Mouse (Mus musculus) hindbrain, postnatal 0 days (tissue): Measurements from ENCODE around the gene Tra2b. TPM values are rescaled to one million over a fixed set of nuclear protein-coding genes. Genes with fewer than 3 reads are reported as not detected.
"Not testable (repeated sequence)": the region's sequence is repeated elsewhere in the genome, so short reads cannot be mapped to it uniquely, and the experiment has no call there.

Experiments
- ATAC-seq: fragments of 200-750 bp; cut with Nextera tagmentation; 2 replicates; pipeline ENCODE4 v1.8.0; 2017; ENCODE audit warnings: mild to moderate bottlenecking, moderate TSS enrichment, moderate library complexity
- DNase-seq: peaks from one replicate; pipeline ENCODE4 v3.0.0-alpha.2; 2015; ENCODE audit warnings: low spot score
- H3K27ac ChIP-seq: fragments of 300-500 bp; sonication (generic); 2 replicates; pipeline ENCODE4 v1.5.1; 2014; ENCODE audit warnings: mild to moderate bottlenecking
- H3K27me3 ChIP-seq: fragments of 300-500 bp; sonication (generic); 2 replicates; pipeline ENCODE4 v1.6.1; 2014; ENCODE audit warnings: low read length, mixed read lengths; ENCODE audit not compliant: insufficient read depth
- H3K36me3 ChIP-seq: fragments of 300-500 bp; sonication (generic); 2 replicates; pipeline ENCODE4 v1.6.1; 2014; ENCODE audit warnings: low read length, mixed read lengths; ENCODE audit not compliant: insufficient read depth
- H3K4me1 ChIP-seq: fragments of 300-500 bp; sonication (generic); 2 replicates; pipeline ENCODE4 v1.6.1; 2014; ENCODE audit warnings: antibody characterized with exemption, low read length, mixed read lengths; ENCODE audit not compliant: insufficient read depth
- H3K4me2 ChIP-seq: fragments of 300-500 bp; sonication (generic); 2 replicates; pipeline ENCODE4 v1.6.1; 2014; ENCODE audit warnings: low read depth, mild to moderate bottlenecking, low read length, moderate library complexity, mixed read lengths
- H3K4me3 ChIP-seq: fragments of 300-500 bp; sonication (generic); 2 replicates; pipeline ENCODE4 v1.5.1; 2014; ENCODE audit warnings: low read length
- H3K9ac ChIP-seq: fragments of 300-500 bp; sonication (generic); replicated peaks from 2 replicates; pipeline ENCODE4 v1.6.1; 2014; ENCODE audit warnings: mild to moderate bottlenecking, low read length, moderate library complexity, mixed read lengths
- H3K9me3 ChIP-seq: fragments of 300-500 bp; sonication (generic); 2 replicates; pipeline ENCODE4 v1.6.1; 2016; ENCODE audit warnings: low read length, mixed read lengths
- CTCF ChIP-seq: IDR thresholded peaks from 2 replicates; pipeline ENCODE4 v1.5.1; 2016; ENCODE audit warnings: antibody characterized with exemption, control low read depth, low read depth
- WGBS: fragments of 180-500 bp; shearing (Covaris S2); extraction: QIAGEN DNeasy Blood & Tissue Kit; methylation state at CpG from one replicate; pipeline ENCODE4 v1.1.7; 2014; 5-methylcytosine and 5-hydroxymethylcytosine counted together
- polyA plus RNA-seq: library from polyadenylated mRNA; unstranded; fragments of >200 nt; fragmentation: Nextera tagmentation; extraction: Ambion mirVana; gene quantifications from 2 replicates; pipeline ENCODE4 v1.2.1, GENCODE M21; 2015
- total RNA-seq: library from RNA; depleted of rRNA; stranded (reverse); fragments of >200 nt; gene quantifications from 2 replicates; pipeline ENCODE4 v1.2.3, GENCODE M21; 2014

Gene Tra2b
- total and polyA plus RNA-seq, 2 experiments from 2014 or later, result 117 to 202 TPM

GRCm38 (mm10) chr16:22264962-22265848 is 600 bp downstream of the Tra2b start:
- ATAC-seq (peak; percentile 79), DNase-seq (peak; percentile 95)
- no peak; the same call in 1 of the 2 replicates for TF ChIP-seq CTCF
- Histone ChIP-seq H3K27me3 (no peaks in the 10 kb centered on the region), H3K36me3 (no peaks in the 10 kb centered on the region), H3K4me1 (peaks cover 17% of the 10 kb centered on the region), H3K9ac (peak overlapping the region; percentile 92), H3K9me3 (no peaks in the 10 kb centered on the region), H3K27ac (peak overlapping the region; percentile 97), H3K4me2 (peak overlapping the region; percentile 59), H3K4me3 (peak overlapping the region; percentile 91)
- under 1% methylated on average over 74 of the region's 81 CpGs for WGBS

DNA sequence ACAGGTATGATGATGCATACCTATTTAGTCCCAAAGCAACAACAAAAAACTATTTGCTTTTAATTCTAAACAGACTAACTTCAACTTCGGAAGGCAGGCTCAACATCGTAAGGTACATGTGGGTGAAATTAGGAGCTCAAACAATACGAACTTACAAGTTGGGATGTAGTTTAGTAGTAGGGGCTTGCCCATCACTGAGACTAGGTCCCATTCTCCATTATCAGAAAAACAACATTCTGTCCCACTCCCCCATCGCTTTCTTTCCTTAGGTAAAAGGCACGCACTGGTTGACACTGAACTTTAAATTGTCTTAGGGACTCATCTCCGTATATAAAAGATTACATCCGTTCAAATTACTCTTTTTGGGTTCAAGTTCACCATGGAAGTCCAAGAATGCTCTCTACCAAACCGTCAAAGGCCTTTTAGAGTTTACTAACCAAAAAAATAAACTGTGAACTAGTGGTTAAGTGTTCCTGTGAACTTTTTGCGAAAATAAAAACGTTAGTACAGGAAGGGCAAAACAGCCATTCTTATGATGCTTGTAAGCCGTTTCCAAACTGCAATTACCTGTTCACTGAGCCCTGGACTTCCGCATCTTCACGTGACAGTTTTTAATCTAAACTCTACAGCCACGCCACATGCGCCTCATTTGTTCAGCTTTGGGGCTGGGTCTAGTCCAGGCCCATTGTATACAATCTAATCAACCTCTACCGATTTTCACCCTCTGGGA is 1.4 kb downstream of the Tra2b start:
- peak overlapping the region; percentile 97 for H3K27ac ChIP-seq
- no peaks in the 10 kb centered on the region for H3K36me3 ChIP-seq
- no peak for TF ChIP-seq CTCF
- peak overlapping the region; percentile 91 for H3K4me3 ChIP-seq
- peak overlapping the region; percentile 59 for H3K4me2 ChIP-seq
- H3K9ac ChIP-seq, result peak overlapping the region; percentile 92
- WGBS, result 2% methylated on average over 16 of the region's 16 CpGs
- no peaks in the 10 kb centered on the region for H3K27me3 ChIP-seq
- H3K9me3 ChIP-seq, result no peaks in the 10 kb centered on the region
- ATAC-seq (no peak), DNase-seq (no peak)
- H3K4me1 ChIP-seq, result peaks cover 17% of the 10 kb centered on the region

- Histone ChIP-seq H3K4me3 (peak overlapping the region; percentile 91), H3K9me3 (no peaks in the 10 kb centered on the region), H3K27ac (no peak overlapping the region), H3K9ac (no peak overlapping the region; the same call in 1 of the 2 replicates), H3K4me1 (peaks cover 17% of the 10 kb centered on the region), H3K36me3 (no peaks in the 10 kb centered on the region), H3K4me2 (peak overlapping the region; percentile 59), H3K27me3 (no peaks in the 10 kb centered on the region)
- ATAC-seq, result no peak
- no peak for DNase-seq
- no peak for TF ChIP-seq CTCF
These were observed 2.7 kb downstream of the Tra2b start for GRCm38 (mm10) chr16:22263124-22263523.

- DNase-seq (no peak), ATAC-seq (no peak)
- WGBS, result 87% methylated on average over 2 of the region's 2 CpGs
- TF ChIP-seq CTCF, result no peak
- Histone ChIP-seq H3K27ac (no peak overlapping the region), H3K9ac (no peak overlapping the region), H3K4me2 (no peak overlapping the region), H3K4me3 (no peak overlapping the region), H3K4me1 (peaks cover 15% of the 10 kb centered on the region), H3K36me3 (no peaks in the 10 kb centered on the region), H3K27me3 (no peaks in the 10 kb centered on the region), H3K9me3 (no peaks in the 10 kb centered on the region)
These were observed 4.2 kb downstream of the Tra2b start for GRCm38 (mm10) chr16:22261563-22261962.

- Histone ChIP-seq H3K27ac (no peak overlapping the region), H3K27me3 (no peaks in the 10 kb centered on the region), H3K9ac (no peak overlapping the region), H3K9me3 (no peaks in the 10 kb centered on the region), H3K36me3 (no peaks in the 10 kb centered on the region), H3K4me3 (no peak overlapping the region), H3K4me2 (0 out of 2 replicates have a peak overlapping the region, but pooled peaks have one; percentile 13), H3K4me1 (peaks cover 11% of the 10 kb centered on the region)
- no peak for ATAC-seq
- no peak for TF ChIP-seq CTCF
- no peak for DNase-seq
- 63% methylated on average over 3 of the region's 3 CpGs for WGBS
These were observed 5.2 kb downstream of the Tra2b start for GRCm38 (mm10) chr16:22260423-22261143.

DNA sequence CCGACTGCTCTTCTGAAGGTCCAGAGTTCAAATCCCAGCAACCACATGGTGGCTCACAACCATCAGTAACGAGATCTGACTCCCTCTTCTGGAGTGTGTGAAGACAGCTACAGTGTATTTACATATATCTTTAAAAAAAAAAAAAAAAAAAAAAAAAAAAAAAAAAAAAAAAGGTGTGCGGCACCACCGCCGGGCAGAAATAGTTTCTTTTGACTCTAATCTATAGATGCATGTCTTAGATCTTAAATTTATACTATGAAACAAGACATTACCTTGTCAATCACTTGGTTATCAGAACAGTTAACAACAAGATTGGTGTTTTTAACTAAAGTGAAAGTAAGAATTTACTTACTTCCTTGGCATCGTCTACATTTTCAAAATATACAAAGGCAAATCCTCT is 13.6 kb downstream of the Tra2b start:
- H3K36me3 ChIP-seq, result peaks cover 24% of the 10 kb centered on the region
- H3K4me1 ChIP-seq, ATAC-seq, H3K4me2 ChIP-seq, H3K27me3 ChIP-seq, H3K9me3 ChIP-seq, H3K9ac ChIP-seq, H3K27ac ChIP-seq, DNase-seq, H3K4me3 ChIP-seq: not testable (repeated sequence)
- WGBS, result 83% methylated on average over 6 of the region's 6 CpGs
